ENCODE assay signal across 33 mouse cellular contexts in the genomic region with DNA sequence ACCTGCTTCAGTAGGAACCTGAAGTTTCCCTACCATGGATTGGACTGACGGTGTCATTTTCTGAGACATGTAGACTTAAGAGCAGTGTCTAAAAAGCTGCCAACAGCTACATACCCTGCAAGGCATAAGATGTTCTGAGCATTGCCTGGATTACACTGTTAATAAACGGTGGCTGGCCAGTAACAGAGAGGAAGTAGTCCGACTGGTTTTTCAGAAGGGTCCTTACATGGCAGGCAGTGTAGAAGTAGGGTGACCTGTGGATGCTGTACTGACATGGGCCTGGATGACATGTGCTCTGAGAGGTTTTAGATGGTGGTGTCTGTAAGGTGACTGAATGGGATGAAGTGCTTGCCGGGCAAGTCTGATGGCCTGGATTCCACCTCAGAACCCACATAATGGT. TPM values are rescaled to one million over a fixed set of nuclear protein-coding genes. Genes with fewer than 3 reads are reported as not detected.
DNase-seq lines count a peak whose midpoint lies in the region; ATAC-seq and TF ChIP-seq lines count a peak whose summit lies in the region.
"Had no signal": no experiment of that assay in that cellular context is flagged by ENCODE, and none has a peak within 500 bp of the region (broad histone marks: within the 10 kb centered on the region; RNA-seq: fewer than 3 reads in every experiment).

No protein-coding gene starts in this region.

- no peak for TF ChIP-seq POLR2A in kidney, adult 2 months (IDR thresholded peaks at IDR 0.05; ENCODE audit: low read depth, low read length)

- DNase-seq in heart, adult 8-10 months (ENCODE audit: low spot score), result no peak
- DNase-seq in kidney, adult 2 months, result no peak
- DNase-seq in embryonic facial prominence, embryonic 14.5 days (ENCODE audit: low spot score), result no peak
- DNase-seq in lung, postnatal 25 days (ENCODE audit: low spot score), result peak; percentile 61
- DNase-seq in thymus, postnatal 36 days, result no peak
- DNase-seq: adrenal gland, adult 2 months; cerebellum, adult 11 months; cerebellum, adult 9-11 months; gastrocnemius, postnatal 10 days; heart, adult 11 months; kidney, adult 11 months; left cerebral cortex, postnatal 4 days; retina, postnatal 1 day; right cerebral cortex, postnatal 25 days; thymus, postnatal 14 days had no signal

- H3K9ac ChIP-seq in heart, embryonic 13.5 days, result 0 out of 2 replicates have a peak overlapping the region, but pooled peaks have one; percentile 50
- no peak overlapping the region for H3K9ac ChIP-seq in kidney, embryonic 15.5 days
- H3K9ac ChIP-seq in embryonic facial prominence, embryonic 14.5 days (ENCODE audit: low read depth, low read length), result no peak overlapping the region
- H3K9ac ChIP-seq: embryonic facial prominence, embryonic 12.5 days; forebrain, embryonic 15.5 days; limb, embryonic 15.5 days; liver, embryonic 14.5 days; neural tube, embryonic 13.5 days had no signal

- no peak for ATAC-seq in heart, embryonic 13.5 days (ENCODE audit: extremely low read depth, insufficient number of reproducible peaks, low FRiP score, low TSS enrichment)
- ATAC-seq in kidney, embryonic 15.5 days (replicated peaks; ENCODE audit: low FRiP score), result no peak
- no peak for ATAC-seq in embryonic facial prominence, embryonic 14.5 days (ENCODE audit: low read depth)
- ATAC-seq: forebrain, embryonic 15.5 days had no signal

- no peak for TF ChIP-seq CTCF in kidney, adult 2 months (conservative IDR thresholded peaks at IDR 0.05; ENCODE audit: insufficient read depth, insufficient read length, low read depth, low read length)

- H3K4me2 ChIP-seq in heart, embryonic 13.5 days, result no peak overlapping the region; the same call in 1 of the 2 replicates
- no peak overlapping the region for H3K4me2 ChIP-seq in kidney, embryonic 15.5 days
- H3K4me2 ChIP-seq in embryonic facial prominence, embryonic 14.5 days (ENCODE audit: low read depth, low read length), result no peak overlapping the region
- H3K4me2 ChIP-seq: embryonic facial prominence, embryonic 12.5 days; forebrain, embryonic 15.5 days; limb, embryonic 15.5 days; neural tube, embryonic 13.5 days had no signal

- no peak overlapping the region for H3K4me3 ChIP-seq in heart, embryonic 13.5 days
- H3K4me3 ChIP-seq in kidney, embryonic 15.5 days (replicated peaks), result no peak overlapping the region
- no peak overlapping the region for H3K4me3 ChIP-seq in kidney, adult 2 months (ENCODE audit: insufficient read depth, low read depth, low read length)
- no peak overlapping the region for H3K4me3 ChIP-seq in embryonic facial prominence, embryonic 14.5 days (ENCODE audit: low read depth, low read length)
- H3K4me3 ChIP-seq: embryonic facial prominence, embryonic 12.5 days; forebrain, embryonic 15.5 days; limb, embryonic 15.5 days; midbrain, embryonic 10.5 days; myocyte; neural tube, embryonic 13.5 days had no signal

- H3K4me1 ChIP-seq in heart, embryonic 13.5 days, result peaks cover 99% of the 10 kb centered on the region
- H3K4me1 ChIP-seq in kidney, embryonic 15.5 days, result peaks cover 92% of the 10 kb centered on the region
- H3K4me1 ChIP-seq in kidney, adult 2 months (ENCODE audit: control insufficient read depth, insufficient read depth, low read length), result peaks cover 58% of the 10 kb centered on the region
- peaks cover 57% of the 10 kb centered on the region for H3K4me1 ChIP-seq in embryonic facial prominence, embryonic 14.5 days (ENCODE audit: control insufficient read depth, insufficient read depth, low read length)

- 71% methylated on average over 4 of the region's 4 CpGs for WGBS in heart, embryonic 13.5 days
- 73% methylated on average over 4 of the region's 4 CpGs for WGBS in kidney, embryonic 15.5 days
- WGBS in kidney, adult 2 months, result 55% methylated on average over 4 of the region's 4 CpGs
- WGBS in embryonic facial prominence, embryonic 14.5 days, result 63% methylated on average over 4 of the region's 4 CpGs

- H3K27ac ChIP-seq in heart, embryonic 13.5 days (replicated peaks), result peak overlapping the region; percentile 90
- peak overlapping the region; percentile 90; the same call in 1 of the 2 replicates for H3K27ac ChIP-seq in kidney, embryonic 15.5 days
- H3K27ac ChIP-seq in kidney, adult 2 months (ENCODE audit: insufficient read depth, low read depth, low read length), result no peak overlapping the region
- H3K27ac ChIP-seq in embryonic facial prominence, embryonic 14.5 days (replicated peaks; ENCODE audit: low read depth, low read length), result 0 out of 2 replicates have a peak overlapping the region, but pooled peaks have one; percentile 31
- H3K27ac ChIP-seq: embryonic facial prominence, embryonic 12.5 days; forebrain, embryonic 15.5 days; hindbrain, postnatal 0 days; kidney, postnatal 0 days; limb, embryonic 15.5 days; liver, embryonic 14.5 days; midbrain, embryonic 10.5 days; neural tube, embryonic 13.5 days had no signal

- no peaks in the 10 kb centered on the region for H3K9me3 ChIP-seq in heart, embryonic 13.5 days
- no peaks in the 10 kb centered on the region for H3K9me3 ChIP-seq in kidney, embryonic 15.5 days (replicated peaks)
- no peaks in the 10 kb centered on the region for H3K9me3 ChIP-seq in embryonic facial prominence, embryonic 14.5 days (ENCODE audit: control insufficient read depth, low read length)
- H3K9me3 ChIP-seq: embryonic facial prominence, embryonic 12.5 days; forebrain, embryonic 15.5 days; limb, embryonic 15.5 days; midbrain, embryonic 10.5 days; neural tube, embryonic 13.5 days had no signal

- H3K36me3 ChIP-seq in heart, embryonic 13.5 days, result peaks cover 4% of the 10 kb centered on the region; the same call in 1 of the 2 replicates
- H3K36me3 ChIP-seq in kidney, embryonic 15.5 days, result no peaks in the 10 kb centered on the region
- no peaks in the 10 kb centered on the region for H3K36me3 ChIP-seq in kidney, adult 2 months (ENCODE audit: control insufficient read depth, insufficient read depth, low read length)
- H3K36me3 ChIP-seq in embryonic facial prominence, embryonic 14.5 days (ENCODE audit: control insufficient read depth, insufficient read depth, low read length), result no peaks in the 10 kb centered on the region
- H3K36me3 ChIP-seq: embryonic facial prominence, embryonic 12.5 days; forebrain, embryonic 15.5 days; limb, embryonic 15.5 days; neural tube, embryonic 13.5 days had no signal

- no peaks in the 10 kb centered on the region for H3K27me3 ChIP-seq in heart, embryonic 13.5 days (replicated peaks)
- no peaks in the 10 kb centered on the region for H3K27me3 ChIP-seq in kidney, embryonic 15.5 days
- H3K27me3 ChIP-seq in kidney, adult 2 months (replicated peaks; ENCODE audit: control insufficient read depth, insufficient read depth, low read length), result no peaks in the 10 kb centered on the region
- no peaks in the 10 kb centered on the region for H3K27me3 ChIP-seq in embryonic facial prominence, embryonic 14.5 days (replicated peaks; ENCODE audit: control insufficient read depth, insufficient read depth, low read length)
- H3K27me3 ChIP-seq: embryonic facial prominence, embryonic 12.5 days; forebrain, embryonic 15.5 days; limb, embryonic 15.5 days; neural tube, embryonic 13.5 days had no signal

RNA-seq across cellular contexts. Expression of a gene that starts 42.6 kb away (rescaled TPM):
- 0.05 and 0.09 TPM in 2 replicates for polyA plus RNA-seq in heart, embryonic 13.5 days (2015; fragmentation: Nextera tagmentation; extraction: Ambion mirVana)
- total RNA-seq in heart, adult 8-10 months (2022), result not detected
- polyA plus RNA-seq in kidney, embryonic 15.5 days (2015; fragmentation: Nextera tagmentation; extraction: Ambion mirVana), result 0.08 TPM in 1 of 2 replicates, not detected in the other
- polyA plus RNA-seq in kidney, adult 2 months (2012; rRNA removed), result 0.05 and 0.11 TPM in 2 replicates
- 0.10 and 0.22 TPM in 2 replicates for polyA plus RNA-seq in embryonic facial prominence, embryonic 14.5 days (2014; fragmentation: Nextera tagmentation; extraction: Ambion mirVana)
- total RNA-seq: adrenal gland, adult 2 months; adrenal gland, postnatal 4 days; gastrocnemius, postnatal 10 days; hematopoietic stem cell, adult 5-6 weeks; hindbrain, postnatal 0 days; layer of hippocampus, postnatal 10 days; left cerebral cortex, adult 8-10 months; left cerebral cortex, postnatal 4 days; MEL had no signal
- polyA plus RNA-seq: adrenal gland, adult 2 months; cortical plate, adult 2 months; large intestine, adult 2 months; liver, embryonic 14.5 days had no signal
